Mouse (Mus musculus) retina, embryonic 14.5 days (tissue): Measurements from ENCODE around the gene Nell1.

Source experiments
- DNase-seq: peaks from one replicate; pipeline ENCODE4 v3.0.0-alpha.2; 2015; ENCODE audit warnings: low spot score

Gene Nell1

DNA sequence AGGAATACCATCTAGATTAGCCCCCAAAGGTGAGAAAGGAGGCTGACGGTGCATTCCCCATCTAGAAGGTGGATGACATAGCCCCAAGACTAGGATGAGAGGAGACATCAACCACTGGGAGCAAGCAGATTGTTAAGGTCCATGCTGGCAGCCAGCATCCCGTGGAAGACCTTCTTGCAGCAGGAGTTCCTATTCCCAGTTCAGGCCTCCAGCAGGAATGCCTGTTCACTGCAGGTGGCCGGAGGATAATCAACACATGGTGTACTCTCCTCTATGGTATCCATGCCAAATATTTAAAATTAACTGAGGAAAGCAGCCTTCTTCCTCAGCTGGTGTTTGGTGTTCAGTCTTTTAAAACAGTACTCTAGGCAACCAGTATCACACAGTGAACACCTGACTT is 574.9 kb downstream of the Nell1 start:
- DNase-seq, result no peak

DNA sequence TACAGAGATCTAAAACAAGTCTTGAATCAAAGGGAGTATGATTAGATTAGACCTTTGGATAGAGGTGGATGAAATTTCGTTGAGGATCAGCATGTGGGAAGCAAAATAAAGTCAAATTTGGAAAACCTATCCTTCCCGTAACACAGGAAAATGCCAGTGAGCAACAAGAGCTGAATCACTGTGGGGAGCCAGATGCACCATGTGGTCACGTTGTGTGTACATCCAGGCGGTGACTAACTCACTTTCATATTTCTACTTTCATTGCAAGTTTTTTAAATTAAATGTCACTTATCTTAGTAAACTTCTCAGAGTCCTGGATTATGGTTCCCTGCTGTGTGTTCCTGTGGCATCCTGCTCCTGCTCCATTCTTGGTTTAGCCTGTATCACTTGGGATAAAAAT is 576.8 kb downstream of the Nell1 start:
- DNase-seq, result no peak

DNA sequence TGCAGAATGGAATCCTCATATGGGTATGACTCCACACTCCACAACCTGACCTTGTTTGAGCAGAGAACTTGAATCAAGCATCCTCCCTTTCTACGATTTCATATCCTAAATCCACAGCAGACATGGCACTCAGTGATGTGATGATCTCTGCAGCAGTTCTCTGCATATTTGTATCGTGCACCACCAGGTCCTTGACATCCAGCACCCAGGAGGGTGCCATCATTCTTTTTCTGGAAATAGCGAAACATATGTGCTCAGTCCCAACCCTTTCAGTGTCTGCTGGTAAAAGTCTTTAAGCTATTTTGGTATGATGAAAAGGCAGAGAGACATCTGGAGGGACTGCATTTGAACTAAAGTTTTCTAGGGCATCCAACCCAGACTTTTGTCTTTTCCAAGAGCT is 588.0 kb downstream of the Nell1 start:
- DNase-seq, result no peak

DNA sequence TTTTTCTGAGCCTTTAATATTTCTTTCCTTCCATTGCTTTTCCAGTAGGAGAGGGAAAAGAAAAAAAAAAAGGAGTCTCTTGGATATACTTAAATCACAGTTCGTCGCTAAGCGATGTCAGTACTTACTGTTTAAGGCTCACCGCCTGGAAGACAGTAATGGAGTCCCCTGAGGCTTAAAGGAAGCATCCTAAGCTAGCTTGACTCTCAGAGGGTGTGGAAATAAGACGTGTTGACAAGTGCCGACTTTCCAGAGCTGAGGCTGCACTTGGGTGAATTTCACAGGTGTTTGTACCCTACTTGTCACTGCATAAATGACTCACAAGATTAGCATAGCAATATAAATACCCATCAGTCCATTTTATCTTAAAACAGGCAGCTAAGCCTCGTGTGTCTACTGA is 599.2 kb downstream of the Nell1 start:
- no peak for DNase-seq

DNA sequence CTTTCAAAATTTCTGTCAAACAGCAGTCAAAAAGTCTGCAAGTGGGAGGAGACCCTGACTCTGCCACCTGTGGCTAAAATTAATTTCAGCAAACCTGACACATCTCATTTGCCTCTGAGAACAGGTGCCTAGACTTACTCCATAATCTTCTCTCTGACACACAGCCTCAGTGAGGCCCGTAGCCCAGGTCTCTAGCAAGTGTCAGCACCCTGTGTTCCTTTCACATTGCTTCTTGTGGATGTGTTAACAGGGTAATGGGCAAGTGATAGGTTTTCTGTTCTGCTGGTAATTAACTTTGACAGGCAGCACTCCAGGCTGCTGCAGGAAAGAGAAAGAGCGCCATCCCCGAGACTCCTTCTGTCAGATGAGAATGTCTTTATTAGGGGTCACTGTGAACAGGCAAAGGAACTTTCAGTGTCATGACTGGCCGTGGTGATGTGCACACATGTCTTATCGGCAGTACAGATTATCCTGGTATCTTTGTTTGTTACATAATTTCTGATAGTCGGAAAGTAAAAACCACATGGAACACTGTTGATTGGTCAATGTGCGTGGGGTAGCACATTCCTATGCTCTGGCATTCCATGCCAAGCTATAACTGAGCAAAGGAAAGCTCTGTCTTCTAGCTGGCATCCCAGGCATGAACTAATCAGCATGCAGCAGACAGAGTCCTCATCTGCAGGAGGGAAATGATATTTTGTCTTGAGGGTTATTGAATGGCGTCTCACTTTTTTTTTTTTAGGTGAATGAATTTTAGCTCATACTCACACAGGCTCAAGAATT is 614.2 kb downstream of the Nell1 start:
- peak; percentile 27 for DNase-seq

DNA sequence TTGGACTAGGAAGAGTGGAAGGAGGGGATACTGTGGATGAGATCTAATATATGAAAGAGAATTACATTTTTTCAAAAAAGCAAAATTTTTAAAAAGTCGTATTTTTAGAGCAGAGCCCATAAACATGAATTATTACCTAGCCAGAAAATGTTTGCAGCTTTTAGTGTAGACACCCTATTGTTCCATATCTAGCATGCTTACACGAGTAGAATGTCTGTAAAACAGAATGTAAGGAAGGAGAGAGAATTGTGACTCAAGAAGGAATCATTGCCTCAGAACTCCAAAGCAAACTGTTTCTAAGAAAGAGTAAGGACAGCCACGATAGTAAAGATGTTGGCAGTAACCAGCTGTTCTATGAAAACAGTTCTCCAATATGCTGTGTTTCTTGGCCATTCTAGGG is 624.2 kb downstream of the Nell1 start, which contains the start of gene 4933405O20Rik:
Gene 4933405O20Rik (plus strand): TSS at position 301 of the 400 bp plus-strand sequence.
- no peak for DNase-seq

DNA sequence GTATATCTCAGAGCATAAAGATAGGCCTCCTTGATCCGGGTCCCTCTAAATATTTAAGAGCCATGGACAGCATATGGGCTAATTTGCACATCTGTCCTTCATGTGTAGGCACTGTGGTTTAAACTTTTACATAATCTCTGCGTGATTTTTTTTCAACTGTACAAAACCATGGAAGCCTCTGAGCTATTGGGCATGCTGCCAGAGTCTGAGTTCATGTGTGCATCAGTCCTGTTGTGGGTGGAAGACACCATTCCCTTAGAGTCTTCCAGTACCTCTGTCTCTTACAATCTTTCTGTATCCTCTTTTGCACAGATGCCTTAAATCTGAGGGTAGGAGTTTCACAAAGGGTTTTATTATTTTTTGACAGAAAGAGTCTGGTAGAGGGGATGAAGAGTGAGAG is 639.4 kb downstream of the Nell1 start:
- no peak for DNase-seq

DNA sequence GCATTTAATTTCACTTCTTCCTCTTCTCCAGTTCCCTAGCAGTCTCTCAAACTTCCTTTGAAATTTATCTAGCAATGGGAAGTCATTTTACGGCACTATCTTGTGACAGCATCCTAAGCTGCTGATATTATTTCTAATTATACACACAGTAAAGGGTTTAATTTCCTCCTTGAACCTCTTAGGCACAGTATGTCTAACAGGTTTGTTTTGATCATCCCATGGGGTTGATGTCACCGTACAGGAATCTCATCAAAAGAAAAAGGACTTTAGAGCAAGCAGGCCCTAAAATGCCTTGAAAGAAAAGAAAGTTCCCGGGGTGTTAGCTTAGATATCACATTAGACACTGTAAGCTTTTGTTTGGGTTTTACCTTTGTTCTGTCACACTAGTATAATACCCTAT is 654.5 kb downstream of the Nell1 start:
- no peak for DNase-seq

DNA sequence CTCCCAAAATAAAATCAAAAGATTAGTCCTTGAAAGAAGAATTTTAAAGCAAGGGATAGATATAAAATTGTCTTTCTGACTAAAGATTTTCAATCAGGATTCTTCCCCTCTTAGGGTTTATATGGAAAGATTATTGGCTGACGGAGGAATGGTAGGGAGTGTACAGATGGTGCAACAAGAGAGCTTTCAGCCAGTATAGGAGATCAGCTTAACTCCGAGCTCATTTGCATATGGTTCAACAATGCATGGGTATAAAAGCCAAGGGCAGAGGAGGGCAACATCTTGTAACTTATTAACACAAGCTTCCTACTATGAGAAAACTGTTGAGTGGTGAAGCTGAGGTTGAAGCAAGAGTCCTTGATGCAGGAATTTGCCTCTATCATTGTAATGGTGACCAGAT is 658.5 kb downstream of the Nell1 start:
- peak; percentile 8 for DNase-seq

DNA sequence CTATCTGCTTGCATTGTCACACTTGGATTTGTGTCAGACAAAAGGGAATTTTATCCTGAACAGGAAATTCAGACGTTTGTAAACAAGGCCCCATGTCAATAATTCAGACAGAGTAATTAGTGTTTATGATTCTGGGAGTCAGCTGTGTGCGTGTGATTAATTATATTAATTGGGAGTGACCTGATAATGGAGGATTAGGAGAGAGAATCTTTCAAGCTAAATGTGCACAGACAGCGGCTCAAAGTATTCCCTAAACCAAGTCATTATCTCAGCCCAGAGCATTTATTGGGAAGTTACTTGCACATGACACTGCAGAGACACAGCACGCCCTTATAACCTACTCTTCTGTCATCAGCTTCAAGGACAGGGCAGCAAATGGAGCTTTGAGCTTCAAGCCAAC is 697.6 kb downstream of the Nell1 start:
- peak; percentile 63 for DNase-seq

DNA sequence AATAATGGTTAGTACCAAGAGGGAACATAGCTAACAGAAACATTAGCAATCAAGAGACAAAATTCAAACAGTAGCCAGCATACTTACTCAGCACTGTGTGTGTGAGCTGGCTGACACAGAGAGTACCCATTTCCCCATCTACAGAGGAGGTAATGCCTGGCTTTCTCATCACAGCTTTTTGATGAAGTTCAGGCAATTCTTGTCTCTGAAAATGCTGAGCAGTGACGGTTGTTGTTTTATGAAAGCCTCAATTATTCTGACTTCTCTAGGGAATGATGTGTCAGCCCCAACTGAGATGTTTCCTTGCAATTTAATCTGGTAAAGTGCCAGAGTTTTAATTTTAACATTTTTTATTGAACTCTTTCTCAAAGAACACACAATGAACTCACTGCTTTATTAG is 700.8 kb downstream of the Nell1 start:
- no peak for DNase-seq

DNA sequence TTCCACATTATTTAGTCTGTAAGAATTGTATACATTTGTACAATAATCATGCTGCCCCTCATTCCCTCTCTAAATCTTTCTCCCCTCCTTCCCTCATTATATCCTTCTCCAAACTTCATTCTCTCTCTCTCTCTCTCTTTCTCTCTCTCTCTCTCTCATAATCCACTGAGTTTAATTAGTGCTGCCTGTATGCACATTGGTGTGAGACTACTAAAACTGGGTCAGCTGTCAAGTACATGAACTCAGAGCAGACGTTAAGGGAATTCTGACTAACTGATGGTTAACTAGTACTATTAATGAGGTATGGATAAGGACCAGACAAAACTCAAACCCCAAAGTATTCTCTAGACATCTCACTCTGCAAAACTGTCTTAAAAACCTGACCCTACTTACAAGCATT is 702.8 kb downstream of the Nell1 start:
- peak; percentile 63 for DNase-seq

DNA sequence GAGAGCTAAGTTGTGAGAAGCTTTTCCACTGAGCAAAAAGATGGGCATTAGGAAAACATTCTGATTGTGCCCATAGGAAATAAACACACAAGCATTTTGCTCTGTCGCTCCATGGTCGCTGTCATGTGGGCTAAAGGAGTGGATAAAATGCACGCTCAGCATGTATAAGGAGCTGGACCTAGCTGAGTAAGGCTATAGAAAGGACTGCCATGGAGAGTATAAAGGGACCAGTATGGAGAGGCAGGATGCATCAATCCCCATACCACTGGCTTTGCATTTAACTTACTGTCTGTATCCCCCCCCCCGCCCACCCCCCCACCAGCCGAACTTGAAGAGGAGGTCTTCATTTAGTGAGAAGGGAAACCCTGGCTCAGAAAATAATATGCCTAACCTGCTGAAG is 711.7 kb downstream of the Nell1 start:
- DNase-seq, result no peak

DNA sequence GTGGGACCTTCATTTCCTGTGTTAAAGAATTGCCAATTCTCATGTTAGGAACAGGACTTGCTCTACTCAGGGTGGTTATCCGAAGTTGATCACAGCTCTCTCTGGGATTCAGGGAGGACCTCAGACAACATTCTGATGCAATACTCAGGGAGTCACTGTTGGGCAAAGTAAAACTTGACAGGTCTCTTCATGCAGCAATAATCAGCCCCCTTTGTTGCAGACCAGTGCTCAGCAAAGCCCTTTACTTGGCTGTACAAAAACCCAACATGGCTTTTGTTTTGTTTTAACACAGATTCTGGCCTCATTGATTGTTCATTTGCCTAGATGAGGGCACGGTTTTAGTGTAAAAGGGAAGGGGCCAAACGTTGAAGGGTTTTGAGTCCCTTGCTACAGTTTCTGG is 750.5 kb downstream of the Nell1 start:
- DNase-seq, result peak; percentile 66

DNA sequence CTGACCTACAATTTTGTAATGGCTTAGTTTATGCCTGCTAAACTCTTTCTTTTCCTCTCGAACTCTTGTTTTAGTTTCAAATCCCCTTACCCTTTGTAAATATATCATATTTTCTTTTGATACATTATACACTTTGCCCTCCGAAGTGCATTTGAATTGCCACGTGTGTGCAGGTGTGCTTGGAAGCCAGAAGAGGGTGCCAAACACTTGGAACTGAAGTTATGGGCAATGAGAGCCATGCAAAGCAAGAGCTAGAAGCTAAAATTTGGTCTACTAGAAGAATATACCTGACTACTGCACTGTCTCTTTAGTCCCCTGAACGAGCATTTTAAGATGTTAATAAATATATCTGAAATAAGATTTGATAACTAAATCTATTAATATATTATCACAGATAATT is 756.3 kb downstream of the Nell1 start:
- peak; percentile 46 for DNase-seq

DNA sequence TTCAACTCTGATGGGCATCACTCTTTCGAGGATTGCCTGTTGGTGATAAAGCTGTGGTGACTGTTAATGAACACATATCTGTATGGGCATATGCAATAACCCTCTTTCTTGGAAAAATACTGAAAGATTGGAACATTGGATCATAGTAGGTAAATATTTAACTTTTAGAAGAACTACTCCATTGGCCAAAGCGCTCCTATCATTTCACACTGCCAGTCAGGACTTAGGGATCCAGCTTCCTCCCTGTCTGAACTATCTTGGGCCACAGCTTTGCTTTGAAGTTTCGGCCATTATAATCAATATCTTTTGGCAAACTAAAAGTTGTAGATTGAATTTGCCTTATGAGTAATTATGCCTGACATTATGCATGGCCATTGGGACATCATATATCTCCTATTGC is 780.9 kb downstream of the Nell1 start:
- DNase-seq, result no peak

DNA sequence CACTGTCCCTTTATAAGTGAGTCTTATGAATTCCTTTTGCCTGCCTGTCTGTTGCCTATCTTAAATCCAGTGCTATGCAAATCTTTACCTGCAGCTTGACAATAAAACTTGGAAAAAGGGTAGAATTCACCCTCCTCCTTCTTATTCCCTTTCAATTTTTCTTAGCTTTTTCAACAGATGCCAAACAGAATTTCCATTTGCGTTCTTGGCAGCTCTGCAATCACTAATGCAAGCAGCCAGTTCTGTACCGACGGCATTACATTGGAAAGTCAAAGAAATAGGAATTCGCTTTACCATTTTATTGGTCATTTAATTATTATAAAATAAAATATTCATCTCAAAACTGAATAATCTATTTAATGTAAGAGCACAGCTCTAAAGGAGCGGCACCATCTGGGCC is 781.7 kb downstream of the Nell1 start:
- no peak for DNase-seq

DNA sequence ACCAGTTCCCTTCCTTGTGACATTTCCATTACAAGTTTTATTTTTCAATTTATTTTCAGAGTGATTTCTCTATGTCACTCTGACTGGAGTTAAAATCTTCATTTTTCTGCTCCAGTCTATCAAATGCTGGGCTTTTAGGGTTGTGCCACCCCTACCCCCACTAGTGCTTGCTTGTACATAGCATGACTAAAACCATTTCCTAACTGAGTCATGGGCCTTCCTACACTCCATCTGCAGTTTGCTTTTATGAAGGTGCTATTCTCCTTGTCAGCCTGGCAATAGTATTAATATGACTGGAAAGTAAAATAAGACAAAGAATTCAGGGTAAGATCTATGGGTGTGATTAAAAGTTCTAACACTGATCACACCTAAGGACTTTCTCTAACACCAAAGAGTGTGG is 798.9 kb downstream of the Nell1 start:
- no peak for DNase-seq

DNA sequence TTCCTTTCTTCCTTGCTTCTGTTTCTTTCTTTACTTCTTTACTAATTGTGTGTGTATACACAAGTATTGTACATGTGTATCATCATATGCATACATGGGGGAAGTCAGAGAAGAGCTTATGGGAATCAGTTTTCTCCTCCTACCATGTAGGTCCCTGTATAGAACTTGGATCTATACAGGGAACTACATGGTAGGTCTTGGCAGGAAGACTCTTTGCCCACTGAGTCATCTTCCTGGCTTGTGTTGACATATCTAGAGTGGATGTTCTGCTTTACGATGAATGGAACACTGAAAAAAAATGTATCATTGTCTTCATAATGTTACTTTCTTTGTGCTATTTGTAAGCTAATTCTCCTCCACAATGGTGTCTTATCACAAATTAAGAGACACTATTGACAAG is 806.4 kb downstream of the Nell1 start:
- no peak for DNase-seq

DNA sequence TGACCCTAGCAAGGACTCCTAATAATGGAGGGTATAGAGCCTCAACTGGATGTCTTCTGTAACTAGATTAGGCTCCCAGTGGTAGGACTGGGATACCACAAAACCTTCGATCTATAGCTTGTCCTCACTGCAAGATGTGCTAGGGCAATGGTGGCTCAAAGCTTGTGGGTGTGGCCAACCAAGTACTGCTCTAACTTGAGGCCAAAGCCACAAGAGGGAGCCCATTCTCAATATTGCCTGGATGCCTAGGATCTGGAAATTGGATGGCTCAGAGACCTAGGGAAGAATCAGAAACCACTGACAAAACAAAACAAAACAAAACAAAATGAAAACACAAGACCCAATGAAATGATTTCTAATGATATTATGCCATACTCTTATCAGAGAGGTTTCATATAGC is 809.0 kb downstream of the Nell1 start:
- peak; percentile 64 for DNase-seq

DNA sequence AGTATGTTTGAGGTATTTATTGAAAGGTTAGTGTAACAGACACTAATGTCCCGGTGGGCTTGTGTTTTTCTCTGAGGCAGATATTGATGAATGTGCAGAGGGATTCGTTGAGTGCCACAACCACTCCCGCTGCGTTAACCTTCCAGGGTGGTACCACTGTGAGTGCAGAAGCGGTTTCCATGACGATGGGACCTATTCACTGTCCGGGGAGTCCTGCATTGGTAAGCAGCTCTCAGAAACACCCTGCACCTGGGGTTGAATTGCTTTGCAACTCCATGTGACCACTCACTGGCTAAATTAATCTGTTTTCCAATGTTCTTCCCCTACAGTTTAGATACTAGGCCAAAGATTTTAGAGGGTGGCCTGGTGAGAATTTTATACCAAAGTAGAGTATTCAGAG is 851.5 kb downstream of the Nell1 start:
- peak; percentile 15 for DNase-seq

DNA sequence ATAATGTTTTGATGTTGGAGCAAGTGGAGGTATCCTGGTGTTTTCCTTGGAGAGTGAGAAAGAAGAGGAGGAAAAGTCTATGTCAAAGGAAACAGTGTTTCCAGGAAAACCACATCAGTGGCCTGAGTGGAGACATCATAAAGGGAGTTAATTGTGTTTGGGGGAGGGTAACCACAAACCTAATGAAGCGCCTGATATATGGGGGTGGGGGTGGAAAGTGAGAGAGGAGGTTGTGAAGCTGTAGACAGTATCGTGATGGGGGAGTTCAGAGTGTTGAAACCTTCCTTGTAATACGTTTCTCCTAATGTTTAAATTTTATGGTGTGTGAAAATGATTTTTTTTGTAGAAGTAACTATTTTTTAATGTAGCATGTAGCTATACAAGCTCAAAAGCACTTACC is 858.1 kb downstream of the Nell1 start:
- DNase-seq, result no peak

DNA sequence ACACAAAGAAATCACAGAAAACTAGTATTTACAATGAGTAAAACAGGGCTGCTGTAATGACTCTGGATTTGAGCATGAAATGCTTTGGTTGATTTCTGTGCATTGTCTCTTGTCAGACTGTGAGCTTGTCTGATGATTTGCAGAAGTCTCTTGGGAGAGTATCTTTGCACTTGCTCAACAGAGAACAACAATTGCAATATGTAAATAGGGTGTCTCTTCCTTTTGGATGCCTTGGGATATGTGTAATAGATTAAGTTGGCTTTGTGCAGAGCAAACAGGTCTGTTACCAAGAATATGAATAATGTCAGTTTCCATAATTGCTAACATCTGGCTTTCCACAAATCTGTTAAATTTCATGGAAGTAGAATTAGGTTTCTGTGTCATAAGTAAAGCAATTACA is 868.0 kb downstream of the Nell1 start:
- DNase-seq, result no peak

DNA sequence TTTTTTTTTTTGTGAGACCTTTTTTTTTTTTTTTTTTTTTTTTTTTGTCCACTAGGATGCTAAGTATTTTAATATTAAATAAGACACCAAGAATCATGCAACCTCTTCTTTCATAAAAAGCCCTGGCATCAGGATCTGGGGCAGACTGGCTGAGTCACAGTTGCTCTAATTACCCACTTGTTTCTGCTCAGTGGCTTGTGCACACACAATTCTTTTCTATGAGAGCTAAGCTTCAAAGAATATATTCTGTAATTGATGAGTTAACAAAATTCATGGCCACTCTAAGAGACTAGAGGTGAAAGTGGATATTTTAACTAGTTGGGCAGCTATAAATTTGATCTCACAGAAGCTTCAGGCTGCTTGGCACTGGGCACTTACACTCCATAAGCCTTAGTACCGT is 873.3 kb downstream of the Nell1 start:
- no peak for DNase-seq
